Mouse (Mus musculus) CD4-positive, CD25-positive, alpha-beta regulatory T cell, adult 2 months (primary cell): ENCODE results near the gene Gm11437.
A peak's percentile ranks its signal among the peaks of the same experiment; 100 is the strongest.

Source experiments
- DNase-seq: peaks from one replicate; pipeline ENCODE4 v3.0.0-alpha.2; 2012; ENCODE audit warnings: low read depth, low spot score

The Gm11437 gene

DNA sequence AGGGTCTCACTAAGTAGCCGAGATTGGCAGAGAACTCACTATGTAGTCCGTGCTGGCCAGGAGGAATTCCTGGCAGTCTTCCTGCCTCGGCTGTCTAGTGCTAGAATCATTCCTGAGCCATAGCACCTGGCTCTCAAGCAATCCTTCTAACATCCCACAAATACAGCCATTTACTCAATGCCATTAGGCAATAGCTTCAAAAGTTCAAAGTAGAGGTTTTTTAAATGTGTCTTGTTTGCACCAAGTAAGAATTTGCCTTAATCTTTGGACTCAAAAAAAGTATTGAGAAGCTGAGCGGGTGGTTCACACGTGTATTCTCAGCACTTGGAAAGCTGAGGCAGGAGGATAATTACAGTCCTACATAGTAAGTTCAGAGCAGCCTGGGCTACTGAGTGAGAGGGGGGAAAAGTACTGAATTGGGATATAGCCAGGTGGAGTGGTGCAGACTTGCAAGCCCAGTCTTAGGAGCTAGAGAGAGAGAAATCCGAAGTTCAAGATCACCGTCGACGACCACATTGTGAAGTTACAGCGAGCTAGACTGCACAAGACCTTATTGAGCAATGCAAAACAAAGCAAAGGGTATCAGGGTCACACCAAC lies 22.0 kb downstream of the Gm11437 start:
- DNase-seq, result no peak

DNA sequence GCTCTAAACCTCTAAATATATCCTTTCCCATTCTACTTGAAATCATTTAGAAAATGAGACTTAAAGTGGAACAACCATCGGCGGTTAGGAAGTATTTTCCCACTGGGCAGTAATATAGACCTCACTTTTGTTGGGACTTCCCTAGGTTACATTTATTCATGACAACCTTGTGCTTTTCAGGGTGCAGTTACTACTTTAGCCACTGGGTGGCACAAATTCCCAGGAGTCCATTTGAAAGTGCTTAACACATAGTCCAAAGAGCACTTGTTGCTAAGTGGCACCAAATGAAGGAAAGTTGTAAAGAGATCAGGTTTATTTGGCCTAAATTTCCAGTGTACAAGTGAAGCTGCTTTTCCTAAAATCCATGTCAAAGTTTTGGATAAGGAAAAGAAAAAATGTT lies 25.5 kb downstream of the Gm11437 start:
- peak; percentile 71 for DNase-seq

DNA sequence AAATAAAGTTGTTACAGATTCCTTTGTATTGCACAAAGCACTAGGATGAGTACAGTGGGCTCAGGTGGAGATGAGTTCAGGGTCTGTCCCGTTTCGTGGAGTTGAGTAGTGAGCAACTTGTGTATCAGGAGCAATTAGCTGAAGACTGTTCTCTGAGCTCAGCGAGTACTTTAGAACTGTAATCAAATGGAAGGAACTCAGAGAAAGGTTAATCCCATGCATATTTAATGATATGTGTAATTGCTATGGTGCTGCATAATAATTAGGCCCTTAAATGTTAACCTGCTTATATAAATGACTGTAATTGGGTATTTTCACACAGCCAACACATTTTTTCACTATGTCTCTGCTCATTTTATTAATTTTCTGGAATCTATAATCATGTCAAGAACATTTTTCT lies 30.8 kb downstream of the Gm11437 start:
- no peak for DNase-seq

DNA sequence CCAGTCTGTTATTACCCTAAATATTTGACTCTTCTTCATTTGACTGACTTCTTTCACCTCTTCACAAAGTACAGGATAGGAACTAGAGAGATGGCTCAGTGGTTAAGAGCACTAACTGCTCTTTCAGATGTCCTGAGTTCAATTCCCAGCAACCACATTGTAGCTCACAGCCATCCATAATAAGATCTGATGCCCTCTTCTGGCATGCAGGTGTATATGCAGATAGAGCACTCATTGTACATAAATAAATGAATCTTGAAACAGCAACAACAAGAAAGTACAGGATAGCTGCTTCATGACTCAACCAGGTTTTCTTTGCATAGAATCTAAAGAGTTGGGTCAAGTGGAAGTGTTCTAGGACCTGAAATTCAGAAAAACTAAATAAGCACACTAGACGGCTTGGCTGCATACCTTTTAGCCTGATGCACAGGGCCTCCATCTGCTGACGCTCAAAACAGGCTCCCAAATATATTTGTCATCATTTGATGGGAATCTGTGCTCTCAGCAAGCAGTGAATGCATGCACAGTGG lies 32.9 kb downstream of the Gm11437 start:
- peak; percentile 26 for DNase-seq

DNA sequence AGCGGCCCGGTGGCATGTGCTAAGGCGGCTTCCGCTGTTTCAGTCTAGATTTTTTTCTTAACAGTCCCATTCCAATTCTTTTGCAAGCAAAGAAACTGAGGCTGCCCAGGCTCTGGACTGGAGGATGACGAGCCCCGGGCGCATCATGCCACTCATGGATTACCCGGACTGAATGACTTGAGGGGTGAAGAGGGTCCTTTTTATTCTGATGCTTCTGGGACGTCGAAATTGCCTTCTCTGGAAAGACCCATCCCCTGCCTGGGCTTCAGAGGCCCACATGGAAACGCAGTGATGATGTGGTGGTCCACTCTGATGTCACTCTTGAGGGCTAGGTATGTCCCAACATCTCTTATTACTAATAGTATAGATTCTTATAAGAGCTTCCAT lies 37.5 kb downstream of the Gm11437 start:
- DNase-seq, result no peak

DNA sequence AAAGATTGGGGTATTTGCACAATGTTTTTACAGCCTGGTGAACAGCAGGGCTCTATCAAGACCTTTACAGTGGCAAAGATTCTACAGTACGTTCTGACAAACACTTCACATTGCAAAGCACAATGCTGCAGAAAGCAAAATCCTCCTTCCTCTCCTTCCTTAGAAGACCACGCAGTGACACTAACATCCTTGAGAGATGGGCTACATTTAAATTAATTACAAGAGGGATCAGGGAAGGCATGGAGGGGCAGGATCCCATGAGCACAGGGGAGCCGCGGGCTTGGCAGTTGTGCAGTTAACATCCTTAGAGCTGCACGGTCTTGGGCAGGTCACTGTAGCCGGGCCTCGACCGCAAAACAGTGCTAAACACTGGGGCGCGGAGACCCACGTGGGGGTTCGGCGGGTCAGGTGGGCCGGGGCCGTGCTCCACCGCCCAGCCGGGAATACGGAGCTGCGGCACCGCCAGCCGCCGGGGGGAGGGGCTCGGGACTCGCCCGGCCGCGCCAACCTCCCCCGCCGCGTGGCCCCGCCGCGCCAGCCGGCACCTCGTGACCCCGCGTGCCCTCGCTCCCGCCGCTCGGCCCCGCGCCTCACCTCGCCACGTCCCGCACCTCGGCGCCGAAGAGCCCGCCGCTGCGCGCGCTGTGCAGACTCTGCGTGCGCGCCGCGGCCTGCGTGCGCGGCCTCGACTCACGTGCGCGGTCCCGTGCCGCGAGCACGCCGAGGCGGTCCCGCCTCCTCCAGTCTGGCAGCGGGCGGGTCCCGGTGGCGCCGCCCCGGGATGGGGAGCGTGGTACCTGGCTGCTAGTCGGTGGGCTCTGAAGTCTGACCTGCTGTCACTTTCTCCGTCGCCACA lies 38.1 kb downstream of the Gm11437 start, which contains the start of the genes Tada2a and Acaca:
Tada2a (minus strand) TSS at position 658 of the 856 bp plus-strand sequence.
Acaca (plus strand) TSS at position 730 of the 856 bp plus-strand sequence.
- peak; percentile 90 for DNase-seq

DNA sequence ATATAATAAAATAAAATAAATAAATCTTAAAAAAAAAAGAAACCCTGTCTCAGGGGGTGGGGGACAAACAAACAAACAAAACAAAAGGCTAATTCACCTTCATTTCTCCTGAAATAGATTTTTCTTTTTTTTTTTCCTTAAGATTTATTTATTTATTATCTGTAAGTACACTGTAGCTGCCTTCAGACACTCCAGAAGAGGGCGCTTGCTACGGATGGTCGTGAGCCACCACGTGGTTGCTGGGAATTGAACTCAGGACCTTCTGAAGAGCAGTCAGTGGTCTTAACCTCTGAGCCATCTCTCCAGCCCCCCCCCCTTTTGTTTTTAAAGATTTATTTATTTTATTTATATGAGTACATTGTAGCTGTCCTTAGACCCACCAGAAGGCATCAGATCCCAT lies 39.3 kb downstream of the Gm11437 start:
- DNase-seq, result peak; percentile 23

DNA sequence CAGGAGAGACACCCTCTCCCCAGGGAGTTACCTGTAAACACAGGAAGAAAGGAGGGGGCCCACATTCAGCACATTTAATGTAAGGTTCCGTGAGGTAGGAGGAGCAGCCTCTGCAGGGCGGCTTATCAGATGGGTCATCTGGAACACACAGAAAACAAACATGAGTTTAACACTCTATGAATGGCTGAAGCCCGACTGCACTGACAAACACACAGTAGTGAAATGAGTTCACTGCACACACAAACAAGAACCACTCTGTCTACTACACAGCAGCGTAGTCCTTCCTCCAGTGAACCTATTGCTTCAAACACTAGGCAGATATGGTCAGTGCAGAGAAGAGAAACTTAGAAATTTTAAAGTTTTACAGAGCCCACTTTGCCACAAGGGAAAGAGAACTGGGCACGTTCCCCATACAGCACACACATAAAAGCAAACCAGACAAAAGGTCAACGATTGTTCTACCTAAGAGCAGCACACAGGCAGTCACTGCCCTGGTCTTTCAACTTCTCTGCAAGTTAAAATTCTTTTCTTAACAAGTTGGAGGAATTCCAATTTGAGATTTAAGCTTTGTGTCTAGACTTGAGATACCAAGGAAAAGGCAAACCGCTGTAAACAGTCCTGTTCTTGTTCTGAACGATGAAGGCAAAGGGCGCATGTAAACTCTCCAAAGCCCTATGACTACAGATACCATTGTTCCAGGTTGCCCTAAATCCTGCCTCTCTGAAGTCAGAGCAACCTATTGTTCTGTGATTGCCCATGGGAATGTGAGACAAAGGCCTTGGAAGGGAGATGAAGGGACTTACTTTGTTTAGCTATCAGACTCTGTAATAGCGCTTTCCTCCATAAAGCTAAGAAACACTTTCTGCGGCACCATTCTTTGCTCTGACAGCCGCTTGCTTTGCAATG lies 46.0 kb downstream of the Gm11437 start:
- DNase-seq, result no peak

DNA sequence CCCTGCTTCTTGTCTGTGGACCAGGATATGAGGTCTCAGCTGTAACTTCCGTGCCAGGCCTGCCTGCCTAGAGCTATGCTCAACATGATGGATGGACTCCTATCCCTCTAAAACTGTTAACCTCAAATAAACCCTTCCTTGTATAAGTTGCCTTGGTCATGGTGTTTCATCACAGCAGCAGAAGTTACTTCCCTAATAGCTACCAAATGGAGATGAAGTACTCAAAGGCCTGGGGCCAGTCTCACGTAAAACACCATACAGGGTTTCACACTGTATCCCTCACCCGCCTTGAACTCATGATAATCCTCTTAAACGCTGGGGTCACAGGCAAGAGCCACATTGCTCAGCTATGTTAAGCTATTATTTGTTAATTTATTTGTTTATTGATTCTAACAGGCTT lies 49.8 kb downstream of the Gm11437 start:
- no peak for DNase-seq

DNA sequence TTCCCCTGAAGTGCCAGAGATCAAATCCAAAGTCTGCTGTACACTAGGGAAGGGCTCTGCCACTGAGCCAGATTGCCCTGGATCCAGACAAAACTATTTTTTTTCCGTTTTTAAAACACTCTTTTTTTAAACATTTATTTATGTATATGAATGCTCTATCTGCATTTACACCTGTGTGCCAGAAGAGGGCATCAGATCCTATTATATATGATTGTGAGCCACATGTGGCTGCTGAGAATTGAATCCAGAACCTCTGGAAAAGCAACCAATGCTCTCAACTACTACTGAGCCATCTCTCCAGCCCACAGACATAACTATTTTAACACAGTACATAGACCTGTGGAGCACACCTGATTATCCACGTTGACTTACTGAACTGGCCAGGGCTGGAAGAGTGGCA lies 51.1 kb downstream of the Gm11437 start:
- DNase-seq, result no peak

DNA sequence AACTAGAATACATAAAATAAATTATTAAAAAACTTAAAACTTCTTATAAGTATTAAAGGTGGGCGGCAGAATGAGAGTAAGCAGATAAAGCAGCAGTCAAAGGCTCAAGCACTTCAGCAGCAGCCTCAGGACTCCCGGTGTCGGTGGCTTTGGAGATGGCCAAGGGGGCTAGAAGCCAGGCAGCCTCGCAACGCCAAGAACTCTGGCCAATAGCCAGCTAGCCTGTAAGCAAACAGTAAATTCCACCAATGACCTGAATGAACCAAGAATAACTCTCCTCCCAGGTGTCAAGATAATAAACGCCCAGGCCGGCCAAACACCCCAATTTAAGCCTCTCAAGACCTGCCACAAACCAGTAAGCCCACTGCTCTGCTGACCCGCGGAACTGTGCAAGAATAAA lies 51.6 kb downstream of the Gm11437 start:
- DNase-seq, result no peak

DNA sequence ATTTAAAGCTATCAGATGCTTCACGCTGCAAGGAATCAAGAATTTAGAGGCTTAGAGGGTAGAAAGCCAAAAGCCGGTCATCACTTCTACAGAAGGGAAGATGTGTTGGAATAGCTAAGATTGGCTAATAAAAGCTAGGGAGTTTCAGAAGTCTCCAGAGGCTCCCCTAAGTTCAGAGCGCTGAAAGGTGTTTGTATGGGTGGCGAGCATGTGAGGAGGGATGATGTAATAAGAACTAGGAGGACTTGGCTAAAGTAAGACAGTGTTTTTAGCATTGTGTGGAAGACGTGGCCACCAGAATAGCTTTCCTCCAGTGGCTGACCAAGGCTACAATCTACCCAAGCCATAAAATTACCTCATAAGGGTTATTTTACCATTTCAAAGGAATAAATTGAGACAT lies 53.7 kb downstream of the Gm11437 start:
- no peak for DNase-seq

DNA sequence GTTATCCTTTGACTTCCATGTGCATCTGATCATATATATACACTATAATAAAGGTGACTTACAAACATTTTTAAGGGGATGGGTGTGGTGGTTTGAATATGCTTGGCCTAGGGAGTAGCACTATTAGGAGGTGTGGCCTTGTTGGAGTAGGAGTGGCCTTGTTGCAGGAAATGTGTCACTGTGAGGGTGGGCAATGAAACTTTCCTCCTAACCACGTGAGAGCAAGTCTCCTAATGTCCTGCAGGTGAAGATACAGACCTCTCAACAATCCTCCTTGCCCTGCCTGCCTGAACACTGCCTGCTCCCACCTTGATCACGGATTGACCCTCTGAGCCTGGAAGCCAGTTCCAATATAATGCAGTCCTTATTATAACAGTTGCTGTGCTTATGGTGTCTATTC lies 60.1 kb downstream of the Gm11437 start:
- DNase-seq, result no peak

DNA sequence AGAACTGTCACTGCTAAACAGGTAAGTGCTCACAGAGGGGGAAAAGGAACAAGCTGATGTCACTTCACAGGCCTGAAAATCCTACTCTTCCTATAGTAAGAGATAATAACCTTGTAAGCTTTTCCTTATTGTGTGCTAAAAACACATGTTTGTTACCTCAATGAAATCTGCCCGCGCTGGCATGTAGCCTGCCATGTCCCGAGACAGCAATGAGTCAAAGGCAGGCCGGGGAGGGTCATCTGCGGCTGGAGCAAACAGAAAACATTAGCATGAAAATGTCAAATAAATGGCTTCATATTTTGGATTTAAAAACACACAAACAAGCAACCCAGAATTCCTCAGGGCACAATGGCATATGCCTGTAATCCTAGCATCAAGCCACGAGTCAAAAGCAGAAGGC lies 63.2 kb downstream of the Gm11437 start:
- DNase-seq, result no peak

DNA sequence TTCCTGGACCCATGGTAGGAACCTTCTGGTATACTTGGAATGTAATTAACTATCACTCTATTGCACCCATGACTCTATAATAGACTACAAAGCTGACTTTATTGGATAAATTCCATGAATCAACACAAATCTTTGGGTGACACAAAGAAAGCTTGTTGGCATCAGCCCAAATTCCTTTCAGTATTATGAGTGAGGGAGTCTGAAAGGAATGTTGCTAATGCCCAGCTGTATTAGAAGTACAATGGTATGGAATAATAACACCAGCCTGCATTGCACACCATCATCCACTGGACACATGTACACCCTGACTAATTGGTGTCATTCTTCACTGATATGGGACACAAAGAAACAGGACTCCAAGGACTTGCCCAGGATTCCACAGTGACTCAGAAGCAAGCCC lies 66.1 kb downstream of the Gm11437 start:
- no peak for DNase-seq
